Mouse (Mus musculus) right cerebral cortex, postnatal 25 days (tissue): ENCODE measurements at regions not wholly inside any gene's neighbourhood (a gene's known extent, or its start where the extent isn't known, plus 50 kb on each side); places are given as distances from the start of the nearest gene placed in this dataset.
"Not testable (repeated sequence)": the region's sequence is repeated elsewhere in the genome, so short reads cannot be mapped to it uniquely, and the experiment has no call there.

Experiments used
- DNase-seq: peaks from one replicate; pipeline ENCODE4 v3.0.0; 2022

GRCm38 (mm10) chr9:9606322-9606721 is 367.4 kb upstream of the Arhgap42 start:
- no peak for DNase-seq

GRCm38 (mm10) chr9:9591263-9591662 is 352.4 kb upstream of the Arhgap42 start:
- DNase-seq, result no peak

- DNase-seq, result peak; percentile 21
Measured at GRCm38 (mm10) chr9:9583011-9583605, 344.2 kb upstream of the Arhgap42 start.

GRCm38 (mm10) chr9:9582301-9583010 is 343.6 kb upstream of the Arhgap42 start:
- no peak for DNase-seq

GRCm38 (mm10) chr9:9568040-9568649 is 329.2 kb upstream of the Arhgap42 start:
- DNase-seq, result no peak

- DNase-seq, result no peak
Measured at GRCm38 (mm10) chr9:9564551-9564950, 325.6 kb upstream of the Arhgap42 start.

GRCm38 (mm10) chr9:9548657-9549056 is 309.8 kb upstream of the Arhgap42 start:
- no peak for DNase-seq

- peak; percentile 32 for DNase-seq
Measured at GRCm38 (mm10) chr9:9547570-9547969, 308.7 kb upstream of the Arhgap42 start.

- DNase-seq, result no peak
Measured at GRCm38 (mm10) chr9:9547121-9547520, 308.2 kb upstream of the Arhgap42 start.

GRCm38 (mm10) chr9:9500345-9500744 is 261.4 kb upstream of the Arhgap42 start:
- DNase-seq, result no peak

- no peak for DNase-seq
Measured at GRCm38 (mm10) chr9:9493594-9494182, 254.8 kb upstream of the Arhgap42 start.

GRCm38 (mm10) chr9:9477145-9477544 is 238.2 kb upstream of the Arhgap42 start:
- no peak for DNase-seq

- no peak for DNase-seq
Measured at GRCm38 (mm10) chr9:9475009-9475744, 236.3 kb upstream of the Arhgap42 start.

- no peak for DNase-seq
Measured at GRCm38 (mm10) chr9:9444213-9444612, 205.3 kb upstream of the Arhgap42 start.

GRCm38 (mm10) chr9:9420326-9420725 is 181.4 kb upstream of the Arhgap42 start:
- no peak for DNase-seq

- DNase-seq, result no peak
Measured at GRCm38 (mm10) chr9:9412460-9413181, 173.7 kb upstream of the Arhgap42 start.

- not testable (repeated sequence) for DNase-seq
Measured at GRCm38 (mm10) chr9:9394190-9394589, 155.3 kb upstream of the Arhgap42 start.

GRCm38 (mm10) chr9:9376650-9377189 is 137.8 kb upstream of the Arhgap42 start:
- no peak for DNase-seq

- peak; percentile 63 for DNase-seq
Measured at GRCm38 (mm10) chr9:9375304-9375904, 136.5 kb upstream of the Arhgap42 start.

- no peak for DNase-seq
Measured at GRCm38 (mm10) chr9:9372594-9372993, 133.7 kb upstream of the Arhgap42 start.

- DNase-seq, result no peak
Measured at GRCm38 (mm10) chr9:9368731-9369130, 129.8 kb upstream of the Arhgap42 start.
